Mouse (Mus musculus) right cerebral cortex, postnatal 36 days (tissue): ENCODE measurements at regions not wholly inside any gene's neighbourhood (a gene's known extent, or its start where the extent isn't known, plus 50 kb on each side); places are given as distances from the start of the nearest gene placed in this dataset.

Experiments
- DNase-seq, 2 experiments: peaks; one replicate each; pipeline ENCODE4 v3.0.0; 2022; ENCODE audit warnings: low spot score in 2 of 2, mixed read lengths in 1 of 2

GRCm38 (mm10) chr10:109185243-109185642, 174.5 kb upstream of the Syt1 start:
- no peak for DNase-seq

DNA sequence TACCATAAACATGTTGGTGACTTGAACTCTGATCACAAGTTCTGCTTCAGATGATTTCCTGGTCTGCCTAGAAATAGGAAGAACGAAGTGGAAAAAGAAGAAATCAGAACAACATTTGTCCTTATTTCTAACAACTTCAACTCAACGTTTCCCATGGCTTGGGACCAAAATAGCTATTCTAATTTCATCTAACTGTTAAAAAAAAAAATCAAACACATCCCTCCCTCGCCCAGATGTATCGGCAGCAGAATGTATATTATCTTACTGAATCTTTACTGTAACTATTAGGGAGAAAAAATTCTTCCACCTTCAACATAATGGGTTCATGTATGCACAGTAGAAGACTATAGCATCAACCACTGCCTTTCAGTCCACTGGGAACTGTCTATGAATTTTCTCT, 169.7 kb upstream of the Syt1 start:
- no peak for DNase-seq

DNA sequence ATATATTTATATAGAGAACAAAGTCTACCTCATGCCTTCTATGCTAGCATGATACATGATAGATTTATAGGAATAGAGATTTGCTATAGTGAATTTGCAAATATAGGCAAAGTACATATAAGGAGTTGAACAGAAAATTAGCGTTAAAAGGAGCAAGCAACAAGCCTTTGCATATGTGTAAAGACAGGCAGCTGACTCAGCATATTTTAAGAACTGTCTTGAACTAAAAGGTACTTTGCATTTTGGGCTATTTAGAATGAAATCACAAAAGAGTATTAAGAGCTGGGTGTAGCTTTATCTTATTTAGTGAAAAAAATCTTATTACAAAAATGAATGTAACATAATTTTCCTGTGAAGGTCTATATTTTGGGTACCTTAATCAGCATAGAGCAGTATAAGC, 149.9 kb upstream of the Syt1 start:
- DNase-seq, result no peak

- DNase-seq, result no peak
Observed at GRCm38 (mm10) chr10:109155768-109156167, 145.0 kb upstream of the Syt1 start.

GRCm38 (mm10) chr10:109140421-109140938, 129.7 kb upstream of the Syt1 start:
- DNase-seq, result no peak

DNA sequence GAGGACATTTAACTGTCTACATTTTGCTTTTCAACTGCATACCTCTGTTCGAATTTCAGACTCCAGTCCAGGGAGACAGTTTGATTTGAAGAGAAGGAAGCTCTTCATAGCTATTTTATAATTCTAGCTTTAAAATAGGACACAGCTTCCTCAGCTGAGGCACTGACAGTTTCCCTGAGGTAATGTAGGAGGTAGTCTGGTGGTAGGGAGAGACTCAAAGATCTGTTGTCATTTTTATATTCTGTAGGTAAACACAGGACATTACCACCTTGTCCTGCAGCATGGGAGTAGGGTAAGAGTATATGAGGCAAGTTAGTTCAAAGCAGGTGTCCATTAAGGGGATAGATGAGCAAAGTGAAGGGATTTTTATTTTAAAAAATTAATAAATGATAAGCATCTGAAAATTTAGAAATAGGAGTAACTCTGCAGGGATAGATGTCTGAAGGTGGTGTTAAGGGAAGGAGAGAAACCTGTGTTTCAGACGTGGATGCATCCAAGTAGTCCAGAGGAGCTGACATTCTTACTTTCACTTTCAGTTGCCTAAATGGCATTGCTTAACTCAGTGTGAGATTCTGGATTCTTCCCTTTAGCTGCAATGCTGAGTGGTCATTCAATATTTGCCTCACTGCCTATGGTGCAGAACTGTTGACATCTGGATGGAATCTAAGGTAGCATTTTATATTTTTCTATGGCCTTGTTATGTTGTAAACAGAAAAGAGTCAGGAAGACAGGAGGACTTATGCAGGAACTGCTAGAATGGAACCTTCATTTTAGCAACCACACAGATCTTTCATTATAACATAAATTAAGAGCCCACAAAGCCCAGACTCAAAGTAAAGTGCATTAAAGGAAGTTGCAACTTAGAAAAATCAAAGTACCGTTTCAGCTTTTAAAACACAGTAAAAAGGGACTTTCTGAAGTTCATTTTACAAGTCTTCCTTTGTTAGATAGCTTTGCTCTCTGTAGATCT, 126.3 kb upstream of the Syt1 start:
- no peak for DNase-seq

DNA sequence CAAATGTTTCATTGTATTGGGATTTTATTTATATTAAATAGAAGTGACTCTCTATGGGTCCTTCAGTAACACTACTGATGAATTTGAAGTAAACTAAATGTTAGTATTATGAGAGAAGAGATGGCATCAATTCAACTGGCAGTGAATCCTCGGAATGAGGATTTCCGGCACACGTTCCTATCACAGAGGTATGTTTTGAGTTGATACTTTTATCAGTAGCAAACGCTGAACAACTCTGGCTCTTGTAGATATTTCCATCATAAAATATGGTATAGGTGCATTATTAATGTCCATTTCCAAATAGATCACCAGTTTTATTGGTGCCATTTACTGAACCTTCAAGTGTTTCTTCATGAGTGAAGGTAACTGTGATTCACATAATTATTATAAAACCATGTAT, 123.7 kb upstream of the Syt1 start:
- no peak for DNase-seq

GRCm38 (mm10) chr10:109132091-109132573, 121.3 kb upstream of the Syt1 start:
- DNase-seq, result no peak

- DNase-seq, result no peak
Observed at GRCm38 (mm10) chr10:109129552-109130110, 118.8 kb upstream of the Syt1 start.

GRCm38 (mm10) chr10:109129068-109129467, 118.3 kb upstream of the Syt1 start:
- no peak for DNase-seq

DNA sequence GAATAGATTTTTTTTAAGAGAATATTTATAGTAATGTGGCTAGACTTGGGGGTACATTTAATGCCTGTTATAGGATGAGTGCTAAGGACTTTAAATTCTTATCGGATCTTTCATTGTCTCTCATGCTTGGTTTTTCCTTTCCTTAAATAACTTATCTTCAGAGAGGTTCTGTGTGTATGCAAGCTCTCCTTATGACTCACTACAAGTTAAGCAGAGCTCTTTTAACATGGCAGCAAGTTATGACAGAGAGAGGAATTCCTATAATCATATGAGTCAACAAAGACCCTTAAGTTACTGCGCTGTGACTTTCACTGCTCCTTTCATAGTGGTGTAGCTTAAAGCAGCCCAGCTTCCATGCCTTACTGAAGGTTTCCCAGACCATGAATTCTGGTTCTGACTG, 115.9 kb upstream of the Syt1 start:
- no peak for DNase-seq

- DNase-seq, result peak; percentile 51 to 74
Observed at GRCm38 (mm10) chr10:109117143-109117542, 106.4 kb upstream of the Syt1 start.

DNA sequence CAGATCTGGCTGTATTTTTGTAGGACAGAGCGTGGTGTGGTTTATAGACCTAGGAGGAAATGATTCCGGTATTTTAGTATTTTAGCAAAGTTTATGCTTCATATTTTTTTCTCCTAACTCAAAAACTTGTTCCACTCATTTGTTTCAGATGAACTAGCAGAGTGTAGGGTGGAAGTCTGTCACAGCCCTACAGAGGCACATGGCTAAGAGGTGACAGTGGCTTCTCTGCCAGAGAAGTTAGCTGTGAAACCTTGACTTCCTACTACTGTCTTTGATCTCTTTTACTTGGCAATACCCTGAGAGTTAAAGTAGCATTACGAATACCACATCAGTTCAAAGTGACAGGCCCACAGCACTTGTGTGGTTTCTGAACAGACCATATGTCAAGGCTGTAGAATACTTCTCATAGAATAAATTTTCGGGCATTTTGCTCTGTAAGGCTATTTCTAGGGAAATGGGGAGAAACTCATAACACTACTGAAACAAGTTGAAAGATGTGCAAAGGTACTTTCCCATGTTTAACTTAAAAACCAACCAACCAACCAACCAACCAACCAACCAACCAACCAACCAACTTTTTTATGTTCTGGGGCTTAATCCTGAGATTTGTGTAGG, 104.3 kb upstream of the Syt1 start:
- no peak for DNase-seq

GRCm38 (mm10) chr10:109105781-109106180, 95.0 kb upstream of the Syt1 start:
- no peak for DNase-seq

DNA sequence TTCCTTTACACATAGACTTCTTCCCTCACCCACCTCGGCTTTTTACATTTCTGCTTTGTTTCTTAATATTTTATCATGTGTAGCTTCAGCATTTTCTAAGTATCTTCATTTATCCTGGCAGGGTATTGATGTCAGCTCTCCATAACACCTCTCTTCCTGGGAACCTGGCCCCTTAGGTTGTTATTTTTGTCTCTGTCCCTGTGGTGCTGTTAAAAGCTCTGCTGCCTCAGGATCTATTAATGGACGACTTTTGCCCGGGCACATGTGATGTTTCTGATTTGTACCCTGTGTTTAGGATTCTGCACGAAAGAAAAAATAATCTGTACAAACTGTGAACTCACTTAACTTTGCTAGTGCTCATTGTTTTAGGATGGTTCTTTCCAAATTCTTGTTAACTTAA, 81.4 kb upstream of the Syt1 start:
- no peak for DNase-seq

- DNase-seq, result no peak
Observed at GRCm38 (mm10) chr10:109079773-109080172, 69.0 kb upstream of the Syt1 start.

GRCm38 (mm10) chr10:109074218-109074617, 63.4 kb upstream of the Syt1 start:
- no peak for DNase-seq
